Mouse (Mus musculus) left cerebral cortex, postnatal 25 days (tissue): ENCODE data around the gene Gria2. TPM values are rescaled to one million over a fixed set of nuclear protein-coding genes. Genes with fewer than 3 reads are reported as not detected.

Experiments
- microRNA-seq, 2 experiments: library from miRNA; unstranded; fragments of <30 nt; microRNA quantifications; one replicate each; pipeline ENCODE4 v1.2.0; 2022
- total RNA-seq, 2 experiments: library from RNA; stranded (reverse); gene quantifications; 2 replicates each; pipeline ENCODE4 v1.2.3; 2021

Gria2 gene
- total RNA-seq, 2 experiments from 2014 or later: 508 to 515 TPM

Small RNA genes lying within 50 kb of the gene (microRNA-seq; reads per million reads assigned to microRNA genes)
- gene Gm25749: 0.67 to 2.0 reads per million in 2 experiments

Other genes with a start within 250 kb of the Gria2 start
- gene Glrb, start 110.8 kb upstream of the Gria2 start, total RNA-seq: 100 to 1,000 TPM; 200 to 208 TPM
- 1 to 10 TPM; 8.0 to 8.6 TPM for gene Pdgfc, start 233.6 kb upstream of the Gria2 start, total RNA-seq